Mouse (Mus musculus) lung, adult 18-20 months (tissue): Measurements from ENCODE around the gene Gpr180.
"Not testable (repeated sequence)": the region's sequence is repeated elsewhere in the genome, so short reads cannot be mapped to it uniquely, and the experiment has no call there.

Experiments
- DNase-seq, 2 experiments: peaks; one replicate each; pipeline ENCODE4 v3.0.0; 2022; ENCODE audit warnings: mixed read lengths in 2 of 2

The Gpr180 gene

DNA sequence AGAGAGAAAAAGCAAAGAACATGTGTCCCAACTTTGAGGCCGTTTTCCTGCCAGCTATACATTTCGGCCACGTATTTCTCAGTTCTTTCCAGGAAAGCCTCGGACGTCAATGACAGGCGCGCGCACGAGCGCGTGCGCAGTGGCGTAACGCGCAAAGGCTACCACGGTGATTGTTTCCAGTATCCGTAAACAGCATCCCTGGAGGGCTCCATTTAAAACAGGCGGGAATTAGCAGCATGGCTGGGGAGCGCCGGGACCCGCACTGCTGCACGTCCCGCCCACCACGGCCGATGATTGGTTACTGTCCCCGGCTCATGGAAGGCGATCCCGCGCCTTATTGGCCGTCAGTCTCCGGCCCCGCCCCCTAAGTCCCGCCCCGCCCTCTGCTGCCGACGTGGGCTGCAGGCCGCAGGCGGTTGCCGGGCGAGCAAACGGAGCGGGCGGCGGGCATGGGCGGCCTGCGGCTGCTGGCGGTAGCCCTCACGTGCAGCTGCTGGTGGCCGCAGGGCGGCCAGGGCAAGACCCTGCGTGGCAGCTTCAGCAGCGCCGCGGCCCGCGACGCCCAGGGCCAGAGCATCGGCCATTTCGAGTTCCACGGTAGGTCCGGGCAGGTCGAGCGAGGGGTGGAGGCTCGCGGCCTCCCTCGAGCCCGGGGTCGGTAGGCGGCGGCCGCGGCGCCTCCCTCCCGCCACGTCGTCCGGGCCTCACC is at the start of gene Gpr180:
Gene Gpr180, plus strand, starts transcription at position 415 of the 709 bp plus-strand sequence.
- peak; percentile 96 for DNase-seq

DNA sequence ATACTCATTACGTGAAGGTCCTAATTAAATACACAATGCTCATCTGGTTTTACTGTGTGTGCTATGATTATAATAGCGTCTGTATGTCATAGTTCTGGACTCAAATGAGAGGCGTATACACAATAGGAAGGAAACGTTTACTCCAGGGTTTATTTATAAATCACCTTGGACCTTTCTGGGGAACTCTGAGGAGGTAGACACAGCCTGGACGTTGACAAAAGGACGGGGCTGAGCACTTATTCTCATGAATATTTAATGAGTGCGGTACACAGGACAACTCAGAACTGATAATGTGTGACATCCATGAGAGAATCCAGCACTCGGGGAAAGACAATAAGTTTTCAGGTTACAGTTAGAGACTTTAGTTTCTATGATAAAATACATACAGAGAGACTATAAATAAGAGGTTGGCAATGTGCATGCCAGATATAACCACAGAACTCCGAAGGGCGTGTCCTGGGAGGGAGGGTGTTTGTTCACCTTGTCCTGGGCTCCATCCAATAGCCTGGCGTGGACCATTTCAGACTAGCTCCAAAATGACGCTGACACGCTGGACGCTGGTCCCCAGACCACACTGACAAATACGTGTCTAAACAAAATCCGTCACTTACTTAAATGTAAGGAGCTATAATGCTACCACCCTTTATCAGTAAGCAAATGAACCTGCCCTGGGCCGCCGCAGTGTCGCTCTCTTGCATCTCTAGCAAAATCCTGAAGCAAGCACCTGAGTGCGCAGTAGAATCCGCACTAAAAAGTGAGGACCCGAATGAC is 48.3 kb upstream of the Gpr180 start:
- peak; percentile 58 to 65 for DNase-seq

DNA sequence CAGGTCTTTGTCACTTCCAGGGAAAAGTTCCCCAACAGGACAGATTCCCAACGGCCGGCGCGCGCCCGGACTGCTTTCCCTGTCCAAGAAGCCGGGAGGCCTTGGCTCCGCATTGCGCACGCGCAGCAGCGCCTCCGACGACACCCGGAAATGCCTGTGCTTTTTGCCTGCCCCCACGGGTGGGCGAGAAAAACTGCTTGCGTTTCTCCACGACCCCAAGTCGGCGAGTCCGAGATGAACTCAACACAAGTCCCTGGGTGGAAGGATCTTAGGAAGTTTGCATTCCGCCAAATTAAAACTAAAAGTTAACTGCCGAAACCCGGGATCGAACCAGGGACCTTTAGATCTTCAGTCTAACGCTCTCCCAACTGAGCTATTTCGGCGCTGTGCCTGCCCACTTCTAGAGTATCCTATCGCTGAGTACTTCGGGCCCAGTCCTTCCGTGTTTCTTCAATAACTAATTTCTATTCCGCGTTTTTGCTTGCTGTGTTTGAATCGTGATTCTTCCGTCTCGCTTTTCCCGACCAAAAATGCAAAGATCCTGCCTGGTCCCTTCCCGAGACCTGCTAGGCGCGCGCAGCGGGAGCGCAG is 47.6 kb upstream of the Gpr180 start:
- peak; percentile 90 to 93 for DNase-seq

DNA sequence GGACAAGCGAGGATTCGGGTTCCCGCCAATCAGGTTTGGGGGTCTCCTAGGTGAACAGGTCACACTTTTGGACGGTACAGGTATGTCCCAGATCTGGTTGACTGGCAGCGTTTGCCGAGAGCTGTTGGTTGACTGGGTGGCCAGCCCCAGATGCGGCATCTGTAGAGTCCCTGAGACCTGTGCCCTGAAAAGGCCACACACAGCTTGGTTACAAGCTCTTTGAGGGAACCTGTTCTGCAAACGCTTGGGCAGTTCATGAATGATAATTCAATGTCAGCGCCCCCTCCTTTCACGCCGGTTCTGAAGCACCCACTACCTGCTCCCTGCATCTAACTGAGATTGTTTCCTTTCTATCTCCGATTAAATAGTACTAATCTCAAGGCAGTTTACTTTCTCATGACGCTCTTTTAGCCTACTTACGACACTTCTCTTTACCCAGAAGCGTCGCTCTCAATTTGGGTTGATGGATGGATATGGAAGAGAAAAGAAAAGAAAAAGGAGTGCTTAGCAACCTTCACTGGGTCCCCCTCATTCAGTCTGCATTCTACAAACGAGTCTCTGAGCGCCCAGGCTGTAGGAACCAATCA is 47.1 kb upstream of the Gpr180 start:
- DNase-seq, result no peak

DNA sequence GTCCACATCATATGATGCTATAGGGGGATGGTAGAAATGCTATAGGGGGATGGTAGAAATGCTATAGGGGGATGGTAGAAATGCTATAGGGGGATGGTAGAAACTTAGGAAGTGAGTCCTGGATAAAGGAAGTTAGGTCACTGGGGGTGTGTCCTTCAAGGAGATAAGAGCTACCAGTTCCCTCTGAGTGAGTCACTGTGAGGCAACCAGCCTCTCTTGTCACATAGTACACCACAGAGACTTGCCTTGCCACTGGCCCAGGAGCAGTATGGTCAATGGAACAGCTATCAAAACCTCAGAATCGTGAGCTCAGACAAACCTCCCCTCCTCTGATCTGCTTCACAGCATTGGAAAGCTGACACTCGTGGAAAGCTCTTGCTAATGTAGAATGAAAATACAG is 38.7 kb upstream of the Gpr180 start:
- DNase-seq, result no peak

DNA sequence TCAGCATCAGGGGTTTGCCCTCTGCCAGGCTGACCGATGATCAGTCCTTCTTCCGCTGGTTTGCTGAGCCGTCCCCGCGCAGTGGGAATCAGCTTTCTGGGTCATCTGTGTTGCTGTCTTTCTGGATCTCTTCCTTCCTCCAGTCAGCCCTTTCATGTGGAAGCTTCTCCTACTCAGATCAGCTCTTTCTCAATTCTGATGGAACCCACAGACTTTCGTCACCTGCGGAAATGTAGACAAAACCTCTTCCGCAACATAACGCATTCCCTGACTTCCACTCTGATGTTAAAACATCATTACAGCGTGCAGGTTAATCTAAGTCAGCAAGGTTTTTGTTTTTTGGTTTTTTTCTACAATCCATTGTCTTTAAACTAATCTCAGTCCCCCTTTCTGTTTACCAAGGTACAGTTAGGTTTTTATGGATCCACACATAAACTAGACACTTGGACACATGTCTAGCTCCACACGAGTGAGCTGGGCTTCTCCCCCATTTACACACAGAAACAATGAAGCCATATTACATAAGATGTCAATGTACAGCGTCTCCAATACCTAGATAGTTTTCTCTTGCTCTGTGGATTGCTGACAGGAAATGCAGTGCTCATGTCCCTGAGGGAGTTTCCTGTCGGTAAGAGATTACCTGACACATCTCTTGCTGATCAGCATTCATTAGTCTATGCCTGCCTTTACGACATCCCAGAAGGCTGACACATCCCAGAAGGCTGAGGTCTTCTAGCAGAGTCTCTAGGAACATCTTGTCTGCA is 35.5 kb upstream of the Gpr180 start:
- DNase-seq, result no peak

DNA sequence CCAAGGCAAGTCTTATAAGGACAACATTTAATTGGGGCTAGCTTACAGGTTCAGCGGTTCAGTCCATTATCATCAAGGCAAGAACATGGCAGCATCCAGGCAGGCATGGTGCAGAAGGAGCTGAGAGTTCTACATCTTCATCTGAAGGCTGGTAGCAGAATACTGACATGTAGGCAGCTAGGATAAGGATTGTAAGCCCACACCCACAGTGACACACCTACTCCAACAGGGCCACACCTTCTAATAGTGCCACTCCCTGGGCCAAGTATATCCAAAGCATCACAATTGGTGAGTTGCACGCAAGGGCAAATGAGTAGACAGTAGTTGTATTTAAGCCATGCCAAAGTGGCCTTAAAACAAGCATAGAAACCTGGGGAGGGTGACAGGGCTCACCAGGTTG is 29.5 kb upstream of the Gpr180 start:
- DNase-seq, result not testable (repeated sequence)

DNA sequence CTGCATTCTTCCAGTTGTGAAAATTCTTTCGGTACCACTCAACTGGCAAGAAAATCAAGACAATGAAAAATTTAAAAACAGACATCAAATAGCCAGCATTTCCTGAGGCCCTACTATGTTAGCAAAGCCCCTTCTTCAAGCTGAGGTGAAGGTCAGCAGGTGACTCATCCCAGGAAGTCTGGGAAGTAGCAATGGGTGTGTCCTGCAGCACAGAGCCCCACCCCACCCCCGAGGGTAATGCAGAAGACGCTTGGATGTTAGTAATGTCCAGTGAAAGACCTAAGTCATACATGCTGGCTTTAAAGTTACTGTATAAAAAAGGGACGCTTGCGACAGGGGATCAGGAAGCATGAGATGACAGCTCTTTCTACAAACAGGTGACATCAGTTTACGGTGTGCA is 23.8 kb upstream of the Gpr180 start:
- DNase-seq, result no peak

DNA sequence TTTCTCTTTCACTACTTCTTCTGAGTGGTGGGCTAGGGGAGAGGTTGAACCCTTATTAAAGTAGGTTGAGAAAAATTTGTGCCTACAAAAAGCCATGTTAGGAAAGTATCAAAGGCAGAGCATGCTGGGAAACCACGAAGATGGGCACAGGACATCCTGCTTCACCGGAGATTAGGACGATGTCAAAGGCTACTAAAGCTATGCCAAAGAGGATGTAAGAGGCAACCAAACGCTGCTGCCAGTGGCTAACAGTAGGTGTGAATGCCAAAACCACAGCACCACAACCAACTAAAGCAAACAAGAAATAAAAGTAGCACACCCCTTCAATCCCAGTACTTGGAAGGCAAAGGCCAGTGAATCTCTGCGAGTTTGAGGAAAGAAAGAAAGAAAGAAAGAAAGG is 12.8 kb upstream of the Gpr180 start:
- no peak for DNase-seq

DNA sequence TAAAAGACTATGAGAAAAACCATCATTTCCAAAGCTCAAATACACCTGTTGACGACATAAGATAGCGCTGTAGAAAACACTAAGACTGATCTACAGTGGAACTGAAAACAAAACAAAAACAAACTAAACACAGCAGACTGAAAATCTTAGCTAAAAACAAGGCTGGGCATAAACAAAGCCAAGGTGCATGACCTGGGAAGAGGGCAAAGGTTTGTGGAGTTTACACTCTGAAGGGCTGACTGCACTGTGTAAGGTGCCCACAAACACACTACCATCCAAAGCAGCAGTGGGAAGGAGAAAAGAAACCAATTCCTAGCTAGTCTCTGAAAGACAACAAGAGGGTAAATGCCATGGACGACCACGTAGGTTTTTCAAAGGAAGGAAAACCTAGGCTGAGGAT is 12.2 kb upstream of the Gpr180 start:
- DNase-seq, result no peak

DNA sequence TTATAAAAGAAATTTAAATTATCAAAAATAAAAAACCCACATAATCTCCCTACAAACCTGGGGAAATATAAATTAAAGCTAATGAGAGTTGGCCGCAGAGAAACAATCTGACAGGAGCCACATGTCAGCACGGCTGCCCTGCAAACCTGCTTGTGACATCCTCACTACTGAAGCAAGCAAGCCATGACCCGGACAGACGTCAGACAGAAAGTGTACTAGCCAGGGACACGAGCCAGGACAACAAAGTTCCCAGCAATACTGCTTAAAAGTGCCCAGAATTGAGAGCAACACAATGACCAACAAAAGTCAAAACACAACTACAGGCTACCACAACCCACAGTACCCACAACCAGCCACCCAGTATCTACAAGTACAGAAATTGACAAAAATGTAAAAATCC is 10.7 kb upstream of the Gpr180 start:
- no peak for DNase-seq

DNA sequence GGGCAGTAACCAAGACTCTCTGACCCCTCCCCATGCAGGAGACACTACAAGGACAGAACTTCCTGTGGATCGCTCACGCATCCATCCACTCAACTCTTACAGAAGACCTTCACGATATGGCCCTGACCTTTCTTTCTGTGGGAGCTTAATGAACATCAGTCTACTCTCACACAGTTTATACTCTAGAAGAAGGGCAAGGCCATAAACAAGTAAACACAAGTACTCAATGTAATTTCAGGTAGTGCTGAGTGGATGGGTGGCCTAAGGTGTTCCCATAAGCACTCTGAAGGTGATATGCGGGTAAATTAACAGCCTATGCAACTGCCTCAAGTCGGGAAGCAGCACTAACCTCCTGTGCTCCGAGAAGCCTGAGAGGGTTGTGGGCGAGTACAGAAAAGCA is 5.5 kb upstream of the Gpr180 start:
- no peak for DNase-seq

DNA sequence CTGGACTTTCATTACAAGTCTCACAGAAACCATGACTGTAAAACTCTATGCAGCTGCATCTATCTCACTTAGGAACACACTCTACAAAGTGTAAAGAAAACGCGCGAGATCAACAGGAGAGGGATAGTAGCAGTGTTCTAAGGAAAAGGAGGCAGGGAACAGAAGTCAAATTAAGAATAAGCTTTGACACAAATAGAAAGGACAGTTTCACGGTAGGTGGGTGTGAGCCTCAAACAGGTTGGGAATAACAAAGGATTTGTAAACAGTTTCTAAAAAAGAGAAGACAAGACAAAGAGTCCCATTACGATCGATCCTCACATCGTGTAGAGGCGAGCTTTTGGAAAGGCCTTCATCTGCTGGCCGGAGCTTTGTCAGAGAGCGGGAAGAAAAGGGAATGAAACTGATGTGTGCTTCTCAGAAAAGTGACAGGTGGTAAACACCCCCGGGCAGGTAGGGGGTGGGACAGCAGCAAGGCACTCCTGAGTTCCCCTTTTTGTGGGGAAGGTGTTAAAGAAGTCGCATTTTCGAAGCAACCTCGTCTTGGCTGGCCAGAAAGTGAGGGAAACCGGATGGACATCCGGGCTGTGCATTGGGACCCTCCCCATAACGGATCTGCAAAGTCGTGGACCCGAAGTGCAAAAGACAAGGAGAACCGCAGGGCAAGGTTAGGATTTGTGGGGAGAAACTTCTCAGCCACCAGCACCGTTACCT is 4.9 kb upstream of the Gpr180 start:
- no peak for DNase-seq

DNA sequence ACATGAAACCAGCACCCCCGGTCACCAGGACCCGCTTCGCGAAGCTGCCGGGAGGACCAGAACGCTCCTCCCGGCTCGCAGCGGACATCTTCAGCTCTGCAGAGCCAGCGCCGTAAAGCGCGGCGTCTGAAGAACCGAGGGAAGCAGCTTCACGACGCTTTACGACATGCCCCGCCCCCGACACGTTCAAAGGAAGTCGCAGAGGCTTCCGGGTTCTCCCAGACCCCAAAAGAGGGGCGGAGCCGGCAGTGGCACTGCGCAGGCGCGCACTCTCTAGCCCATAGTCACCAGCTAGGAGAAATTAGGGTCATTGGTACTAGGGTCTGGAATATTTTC is 4.3 kb upstream of the Gpr180 start, which contains the start of gene Tgds:
Gene Tgds, minus strand, starts transcription at position 114 of the 336 bp plus-strand sequence.
- DNase-seq, result peak; percentile 98 to 99

DNA sequence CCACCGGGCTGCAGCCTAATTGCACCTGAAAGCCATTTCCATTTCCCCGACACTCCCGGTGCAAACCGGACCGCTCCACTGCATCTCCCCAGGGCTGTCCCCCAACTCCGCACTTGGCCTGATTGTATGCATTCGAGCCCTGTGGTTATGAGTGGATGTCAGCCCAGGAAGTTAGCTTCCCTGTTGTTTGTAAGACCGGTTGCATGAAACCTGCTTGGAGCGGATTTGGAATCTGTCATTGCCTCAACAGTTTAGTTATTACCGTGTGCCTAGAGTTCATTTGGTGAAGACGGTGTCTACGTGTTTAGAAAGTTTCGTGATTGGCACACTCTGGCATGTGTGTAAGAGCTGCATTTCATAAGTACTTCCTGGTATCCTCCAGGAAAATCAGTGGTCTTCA is 529 bp downstream of the Gpr180 start:
- peak; percentile 11 to 17 for DNase-seq

DNA sequence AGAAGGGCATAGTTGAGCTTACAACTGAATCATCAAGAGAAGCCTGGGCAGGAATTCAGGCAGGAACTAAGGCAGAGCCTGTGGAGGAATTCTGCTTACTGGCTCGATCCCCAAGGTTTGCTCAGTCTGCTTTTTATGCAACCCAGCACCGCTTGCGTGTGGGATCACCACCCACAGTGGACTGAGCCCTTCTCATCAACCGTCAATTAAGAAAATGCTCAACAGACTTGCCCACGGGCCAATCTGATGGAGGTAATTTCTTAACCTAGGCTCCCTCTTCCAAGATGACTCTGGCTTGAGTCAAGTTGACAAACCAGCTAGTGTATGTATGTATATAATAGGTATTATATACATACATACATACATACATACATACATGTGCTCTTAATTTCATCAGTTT is 5.3 kb downstream of the Gpr180 start:
- DNase-seq, result no peak

DNA sequence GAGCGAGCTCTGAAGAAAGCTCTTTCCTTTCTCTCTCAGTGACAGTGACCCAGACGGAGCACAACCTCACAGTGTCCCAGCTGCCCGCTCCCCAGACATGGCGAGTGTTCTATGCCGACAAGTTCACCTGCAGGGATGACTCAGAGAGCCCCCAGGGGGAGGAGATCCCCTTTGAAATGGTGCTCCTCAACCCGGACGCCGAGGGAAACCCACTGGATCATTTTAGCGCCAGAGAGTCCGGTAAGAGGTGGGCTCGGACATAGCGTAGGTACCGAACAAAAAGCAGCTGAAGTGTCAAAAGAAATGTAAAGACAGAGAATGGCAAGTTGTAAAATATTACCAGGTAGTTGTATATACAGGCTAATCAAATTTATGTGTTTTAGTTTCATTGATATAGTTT is 11.1 kb downstream of the Gpr180 start:
- no peak for DNase-seq

DNA sequence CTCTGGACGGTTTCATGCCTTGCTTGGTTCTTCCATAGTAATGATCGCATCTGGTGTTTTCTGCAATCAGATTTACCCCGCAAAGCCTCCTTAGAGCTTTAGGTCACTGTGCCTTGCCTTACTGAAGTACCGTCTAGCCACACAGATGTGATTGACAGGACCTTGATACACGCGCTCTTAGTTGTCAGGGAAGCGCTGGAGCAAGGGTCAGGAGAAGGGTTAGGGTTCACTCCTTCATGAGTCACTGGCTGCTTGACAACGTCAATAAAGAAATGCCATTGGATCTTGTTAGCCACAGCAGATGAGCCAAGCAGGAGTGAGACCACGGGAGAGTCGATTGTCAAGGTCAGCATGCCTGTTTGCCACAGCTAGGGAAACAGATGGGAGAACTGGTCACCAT is 11.6 kb downstream of the Gpr180 start:
- no peak for DNase-seq

DNA sequence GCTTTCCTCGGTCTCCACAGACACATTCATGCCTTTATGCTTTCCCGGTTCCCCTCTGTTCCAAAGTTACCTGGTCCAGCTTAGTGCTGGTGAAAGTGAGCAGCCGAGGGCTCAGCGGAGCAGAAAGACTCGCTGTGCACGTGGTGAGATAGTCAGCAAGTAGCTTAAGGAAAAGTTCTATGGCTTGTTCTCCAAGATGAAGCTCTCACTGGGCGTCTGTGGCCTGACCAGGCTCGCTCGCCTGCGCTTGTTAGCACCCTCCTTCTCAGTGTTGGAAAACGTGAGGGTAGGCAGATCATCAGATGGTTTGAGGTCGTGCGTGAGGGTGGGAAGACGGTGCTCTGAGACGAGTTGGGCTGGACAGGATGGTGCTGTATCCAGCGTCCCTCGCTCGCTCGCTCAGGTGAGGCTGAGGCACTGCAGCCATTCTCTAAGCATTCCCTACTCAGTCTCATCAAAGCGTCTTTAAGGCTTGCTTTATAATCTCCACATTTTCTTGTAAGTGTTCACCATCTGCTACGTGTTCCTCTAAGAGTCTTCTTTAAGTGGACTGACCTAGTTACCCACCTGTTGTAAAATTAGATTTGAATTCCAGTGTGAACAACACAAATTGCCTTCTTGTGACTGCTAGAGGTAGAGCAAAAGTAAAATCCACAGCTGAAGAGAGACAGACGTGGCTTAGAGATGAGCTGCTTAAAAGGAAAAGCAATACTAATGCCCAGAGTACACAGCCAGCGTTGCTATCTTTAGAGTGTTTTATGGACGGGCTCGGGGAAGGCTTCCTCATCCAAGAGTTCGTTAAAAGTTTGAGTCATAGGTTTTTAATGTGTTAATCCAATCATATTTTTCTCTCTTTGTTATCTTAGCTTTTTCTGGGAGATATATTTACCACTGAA is 13.9 kb downstream of the Gpr180 start:
- DNase-seq, result no peak

DNA sequence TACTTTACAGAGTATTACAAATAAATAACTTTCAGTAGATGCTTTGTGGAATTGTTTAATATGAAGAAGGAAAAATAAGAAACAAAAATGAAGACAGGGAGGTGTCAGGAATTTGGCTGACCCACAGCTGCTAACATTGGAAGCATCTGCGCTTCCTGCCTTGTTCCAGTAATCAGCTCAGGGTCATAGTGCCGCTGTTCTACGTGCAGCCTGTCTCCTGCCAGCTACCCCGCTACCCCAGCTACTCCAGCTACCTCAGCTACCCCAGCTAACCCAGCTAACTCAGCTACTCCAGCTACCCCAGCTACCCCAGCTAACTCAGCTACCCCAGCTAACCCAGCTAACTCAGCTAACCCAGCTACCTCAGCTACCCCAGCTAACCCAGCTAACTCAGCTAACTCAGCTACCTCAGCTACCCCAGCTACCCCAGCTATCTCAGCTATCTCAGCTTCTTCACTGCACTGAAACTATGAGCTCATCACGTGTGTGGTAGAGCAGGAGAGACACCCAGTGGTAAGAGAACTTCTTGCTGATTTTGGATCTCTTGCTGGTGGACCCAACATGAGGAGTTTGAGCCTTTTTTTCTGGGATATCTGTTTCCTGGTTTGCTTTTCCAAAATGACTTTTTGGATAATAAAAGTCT is 14.8 kb downstream of the Gpr180 start:
- no peak for DNase-seq

DNA sequence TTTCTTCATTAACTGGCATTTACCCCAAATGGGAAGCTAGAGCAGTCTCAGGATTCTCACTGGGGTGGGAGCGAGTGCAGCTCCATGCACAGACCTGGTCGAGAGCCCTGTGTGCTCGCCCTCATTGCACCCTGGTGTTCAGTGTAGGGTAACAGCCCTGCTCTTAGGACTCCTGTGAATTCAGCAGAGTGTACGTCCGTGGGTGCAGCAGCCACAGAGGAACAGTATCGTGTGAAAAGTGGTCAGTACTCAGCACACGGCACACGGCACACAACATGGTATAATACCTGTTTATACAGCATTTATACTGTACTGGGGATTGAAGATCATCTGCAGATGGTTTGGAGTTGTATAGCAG is 15.3 kb downstream of the Gpr180 start:
- no peak for DNase-seq
